ENCODE assay signal across 31 mouse cellular contexts in the genomic region with DNA sequence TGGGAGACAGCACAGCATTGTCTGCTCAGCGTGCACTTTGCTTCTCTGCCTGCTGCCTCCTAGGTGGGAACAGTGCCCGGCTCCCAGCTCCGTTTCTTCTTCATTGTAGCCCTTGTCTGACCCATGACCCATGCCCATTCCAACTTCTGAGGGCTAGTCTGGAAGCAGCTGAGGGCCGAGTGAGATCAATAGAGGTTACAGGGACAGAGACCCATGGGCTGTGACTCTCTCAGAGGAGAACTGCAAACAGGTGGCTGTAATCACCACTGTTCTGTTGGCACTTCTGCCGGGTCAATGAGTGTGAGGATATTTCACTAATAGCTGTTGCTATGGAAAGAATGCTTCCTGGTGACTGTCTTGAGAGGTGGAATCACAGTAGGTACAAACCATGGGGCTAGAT. TPM values are rescaled to one million over a fixed set of nuclear protein-coding genes. Genes with fewer than 3 reads are reported as not detected.
DNase-seq lines count a peak whose midpoint lies in the region; ATAC-seq and TF ChIP-seq lines count a peak whose summit lies in the region.
"Had no signal": no experiment of that assay in that cellular context is flagged by ENCODE, and none has a peak within 500 bp of the region (broad histone marks: within the 10 kb centered on the region; RNA-seq: fewer than 3 reads in every experiment).

No protein-coding gene starts in this region.

- H3K9ac ChIP-seq in hindbrain, postnatal 0 days (replicated peaks; ENCODE audit: low read length) = no peak overlapping the region
- H3K9ac ChIP-seq in liver, embryonic 15.5 days = no peak overlapping the region
- H3K9ac ChIP-seq in liver, embryonic 12.5 days = no peak overlapping the region
- H3K9ac ChIP-seq: heart, embryonic 15.5 days; hindbrain, embryonic 14.5 days; limb, embryonic 15.5 days; lung, embryonic 15.5 days; midbrain, embryonic 15.5 days; neural tube, embryonic 15.5 days had no signal

- peaks cover 38% of the 10 kb centered on the region for H3K4me1 ChIP-seq in hindbrain, embryonic 10.5 days (replicated peaks)
- H3K4me1 ChIP-seq in hindbrain, postnatal 0 days (ENCODE audit: insufficient read depth, low read length) = no peaks in the 10 kb centered on the region; the same call in 1 of the 2 replicates
- H3K4me1 ChIP-seq in liver, embryonic 15.5 days (replicated peaks) = peaks cover 27% of the 10 kb centered on the region
- peaks cover 10% of the 10 kb centered on the region; the same call in 1 of the 2 replicates for H3K4me1 ChIP-seq in liver, embryonic 12.5 days
- H3K4me1 ChIP-seq: heart, embryonic 15.5 days; limb, embryonic 10.5 days; midbrain, embryonic 15.5 days; neural tube, embryonic 15.5 days had no signal

- no peaks in the 10 kb centered on the region for H3K36me3 ChIP-seq in hindbrain, embryonic 10.5 days
- H3K36me3 ChIP-seq in hindbrain, postnatal 0 days (ENCODE audit: insufficient read depth, low read length) = no peaks in the 10 kb centered on the region
- H3K36me3 ChIP-seq in liver, embryonic 15.5 days (replicated peaks) = no peaks in the 10 kb centered on the region
- peaks cover 12% of the 10 kb centered on the region for H3K36me3 ChIP-seq in liver, embryonic 12.5 days
- H3K36me3 ChIP-seq: heart, embryonic 15.5 days; lung, embryonic 15.5 days; midbrain, embryonic 10.5 days; midbrain, embryonic 15.5 days; neural tube, embryonic 15.5 days had no signal

- 39% methylated on average over 5 of the region's 5 CpGs for WGBS in hindbrain, embryonic 10.5 days
- WGBS in hindbrain, postnatal 0 days = 41% methylated on average over 5 of the region's 5 CpGs
- WGBS in liver, embryonic 15.5 days (ENCODE audit: insufficient replicate concordance) = 66% methylated on average over 5 of the region's 5 CpGs
- 69% methylated on average over 5 of the region's 5 CpGs for WGBS in liver, embryonic 12.5 days (ENCODE audit: insufficient replicate concordance)

- peak; percentile 14 for DNase-seq in embryo, embryonic 10 days (ENCODE audit: low spot score)
- DNase-seq in embryo, embryonic 11 days = no peak
- DNase-seq in hindbrain, embryonic 10.5 days (ENCODE audit: low spot score) = peak; percentile 38
- no peak for DNase-seq in hindbrain, postnatal 0 days (ENCODE audit: low spot score)
- no peak for DNase-seq in cerebellum, adult 11-12 months
- DNase-seq: adrenal gland, adult 2 months; adrenal gland, postnatal 36 days; cerebellum, adult 8-10 months; cerebellum, postnatal 25 days; gastrocnemius, postnatal 10 days; heart, postnatal 4 days; kidney, adult 11 months; layer of hippocampus, adult 9-11 months; right cerebral cortex, adult 18-20 months; spleen, adult 18-20 months; thymus, postnatal 14 days had no signal

- no peak overlapping the region for H3K4me3 ChIP-seq in hindbrain, embryonic 10.5 days
- H3K4me3 ChIP-seq in hindbrain, postnatal 0 days (ENCODE audit: low read length) = no peak overlapping the region
- H3K4me3 ChIP-seq in liver, embryonic 15.5 days (replicated peaks) = no peak overlapping the region
- no peak overlapping the region for H3K4me3 ChIP-seq in liver, embryonic 12.5 days
- H3K4me3 ChIP-seq: erythroblast, embryonic 14.5 days; heart, embryonic 15.5 days; limb, embryonic 10.5 days; limb, embryonic 15.5 days; lung, embryonic 15.5 days; midbrain, embryonic 10.5 days; midbrain, embryonic 15.5 days; neural tube, embryonic 15.5 days had no signal

- TF ChIP-seq CTCF in hindbrain, postnatal 0 days (IDR thresholded peaks at IDR 0.05; ENCODE audit: low read depth) = no peak

- no peaks in the 10 kb centered on the region for H3K9me3 ChIP-seq in hindbrain, embryonic 10.5 days
- no peaks in the 10 kb centered on the region for H3K9me3 ChIP-seq in hindbrain, postnatal 0 days (ENCODE audit: low read length)
- no peaks in the 10 kb centered on the region for H3K9me3 ChIP-seq in liver, embryonic 15.5 days (replicated peaks)
- no peaks in the 10 kb centered on the region for H3K9me3 ChIP-seq in liver, embryonic 12.5 days (replicated peaks)
- H3K9me3 ChIP-seq: heart, embryonic 15.5 days; limb, embryonic 10.5 days; limb, embryonic 15.5 days; lung, embryonic 15.5 days; midbrain, embryonic 10.5 days; midbrain, embryonic 15.5 days; neural tube, embryonic 15.5 days had no signal

- H3K27me3 ChIP-seq in hindbrain, embryonic 10.5 days (ENCODE audit: insufficient read depth, poor library complexity, severe bottlenecking) = no peaks in the 10 kb centered on the region
- no peaks in the 10 kb centered on the region for H3K27me3 ChIP-seq in hindbrain, postnatal 0 days (ENCODE audit: insufficient read depth, low read length)
- H3K27me3 ChIP-seq in liver, embryonic 15.5 days = no peaks in the 10 kb centered on the region
- H3K27me3 ChIP-seq in liver, embryonic 12.5 days (replicated peaks) = no peaks in the 10 kb centered on the region
- H3K27me3 ChIP-seq: CH12.LX; heart, embryonic 15.5 days; limb, embryonic 15.5 days; lung, embryonic 15.5 days; midbrain, embryonic 15.5 days; neural tube, embryonic 15.5 days had no signal

- no peak overlapping the region for H3K4me2 ChIP-seq in hindbrain, postnatal 0 days (ENCODE audit: low read depth, low read length)
- H3K4me2 ChIP-seq in liver, embryonic 15.5 days = no peak overlapping the region
- no peak overlapping the region for H3K4me2 ChIP-seq in liver, embryonic 12.5 days
- H3K4me2 ChIP-seq: heart, embryonic 15.5 days; hindbrain, embryonic 14.5 days; limb, embryonic 15.5 days; lung, embryonic 15.5 days; midbrain, embryonic 15.5 days; neural tube, embryonic 15.5 days had no signal

- no peak overlapping the region for H3K27ac ChIP-seq in hindbrain, embryonic 10.5 days
- no peak overlapping the region for H3K27ac ChIP-seq in hindbrain, postnatal 0 days
- H3K27ac ChIP-seq in liver, embryonic 15.5 days (replicated peaks) = 0 out of 2 replicates have a peak overlapping the region, but pooled peaks have one; percentile 24
- no peak overlapping the region for H3K27ac ChIP-seq in liver, embryonic 12.5 days
- H3K27ac ChIP-seq: heart, embryonic 15.5 days; hindbrain, embryonic 14.5 days; limb, embryonic 10.5 days; limb, embryonic 15.5 days; midbrain, embryonic 10.5 days; midbrain, embryonic 15.5 days; neural tube, embryonic 15.5 days had no signal

- ATAC-seq in hindbrain, postnatal 0 days = no peak
- no peak; the same call in 1 of the 2 replicates for ATAC-seq in liver, embryonic 15.5 days (ENCODE audit: insufficient read depth)
- no peak; the same call in 1 of the 2 replicates for ATAC-seq in liver, embryonic 12.5 days
- ATAC-seq: activated CD4-positive, CD25-positive, alpha-beta regulatory T cell, adult 4 months; forebrain, embryonic 16.5 days; inflammation-experienced regulatory T-cells, adult 6 months; midbrain, embryonic 15.5 days had no signal

RNA-seq across cellular contexts. Expression of gene Cdadc1, which starts 50.2 kb away (rescaled TPM):
- polyA plus RNA-seq in hindbrain, embryonic 10.5 days (2016; fragmentation: Nextera tagmentation; extraction: Ambion mirVana) = 23.5 and 26.3 TPM in 2 replicates
- 5.2 and 49.7 TPM in 2 replicates for total RNA-seq in hindbrain, postnatal 0 days (2014; rRNA removed)
- polyA plus RNA-seq in hindbrain, postnatal 0 days (2015; fragmentation: Nextera tagmentation; extraction: Ambion mirVana) = 36.3 and 38.1 TPM in 2 replicates
- 15.0 and 15.8 TPM in 2 replicates for polyA plus RNA-seq in liver, embryonic 15.5 days (2015; fragmentation: Nextera tagmentation; extraction: Ambion mirVana)
- 20.2 and 23.1 TPM in 2 replicates for polyA plus RNA-seq in liver, embryonic 12.5 days (2016; fragmentation: Nextera tagmentation; extraction: Ambion mirVana)

Comparison
In these comparisons a context has a peak if more than half of its experiments do, and no peak if none do; other contexts are left out.
1. DNase-seq: peak in embryo, embryonic 10 days (single experiment) and hindbrain, embryonic 10.5 days (single experiment); none in embryo, embryonic 11 days (single experiment), hindbrain, postnatal 0 days (single experiment) and cerebellum, adult 11-12 months (single experiment).